Mouse (Mus musculus): ENCODE results near the gene 4930550C14Rik. TPM values are rescaled to one million over a fixed set of nuclear protein-coding genes. Genes with fewer than 3 reads are reported as not detected.

4930550C14Rik gene
- polyA plus RNA-seq, 1 experiment from 2014 or later = 0.58 TPM

DNA sequence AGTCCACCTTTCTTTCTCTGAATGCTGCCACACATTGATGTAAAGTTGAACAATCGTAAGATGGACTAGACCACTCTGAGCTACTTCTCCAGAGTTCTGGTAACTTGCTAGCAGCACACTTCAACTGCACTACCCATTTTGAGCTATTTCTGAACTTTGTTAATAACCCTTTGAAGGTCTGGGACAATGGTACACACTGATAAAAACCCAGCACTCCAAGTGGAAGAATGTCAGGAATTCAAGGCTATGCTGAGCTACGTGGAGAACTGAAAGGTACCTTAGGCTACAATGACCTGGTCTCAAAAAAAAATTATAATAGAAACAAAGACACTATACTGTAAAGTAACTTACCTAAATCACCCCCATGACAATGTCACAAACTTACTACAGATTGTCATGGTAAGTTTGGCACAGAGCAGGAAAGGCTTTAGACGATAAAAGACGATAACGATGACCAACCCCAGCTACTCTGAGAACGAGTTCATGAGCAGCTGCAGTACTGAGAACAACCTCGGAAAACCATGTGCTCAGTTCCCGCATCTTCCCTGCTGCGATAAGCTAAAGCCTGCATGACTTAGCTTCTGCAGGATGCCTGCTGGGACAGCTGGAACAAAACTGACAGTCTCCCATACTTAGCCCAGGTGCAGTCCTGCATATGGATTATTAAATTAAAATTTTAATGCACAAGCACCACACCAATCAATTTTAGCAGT lies 70.8 kb downstream of the 4930550C14Rik start:
- TF ChIP-seq CTCF (IDR thresholded peaks at IDR 0.05; ENCODE audit: low read depth) (no peak), EP300 (optimal IDR thresholded peaks at IDR 0.05) (no peak)
- no peak overlapping the region for H3K4me3 ChIP-seq (ENCODE audit: low read depth, low read length)
- no peaks in the 10 kb centered on the region for H3K9me3 ChIP-seq (ENCODE audit: control insufficient read depth, low read length)
- H3K9ac ChIP-seq (ENCODE audit: low read length) = no peak overlapping the region
- no peaks in the 10 kb centered on the region for H3K27me3 ChIP-seq (ENCODE audit: control insufficient read depth, insufficient read depth, low read length)
- ATAC-seq (ENCODE audit: low FRiP score, low TSS enrichment) (no peak), DNase-seq (ENCODE audit: low spot score) (no peak)
- H3K27ac ChIP-seq (replicated peaks) = no peak overlapping the region
- H3K36me3 ChIP-seq (ENCODE audit: control insufficient read depth, insufficient read depth, low read length) = no peaks in the 10 kb centered on the region
- H3K4me1 ChIP-seq (replicated peaks; ENCODE audit: control insufficient read depth, insufficient read depth) = no peaks in the 10 kb centered on the region
- H3K4me2 ChIP-seq (replicated peaks; ENCODE audit: low read depth) = no peak overlapping the region
- WGBS = 73% methylated on average over 9 of the region's 9 CpGs

Small RNAs within 50 kb of the gene (microRNA-seq; reads per million reads assigned to microRNA genes)
- not detected for gene Mir130c

Other genes starting within 250 kb of the 4930550C14Rik start
- 13.0 and 13.9 TPM in 2 replicates for gene Ddx10, start 154.3 kb upstream of the 4930550C14Rik start, polyA plus RNA-seq (2015; fragmentation: Nextera tagmentation; extraction: Ambion mirVana)
- 5.4 and 6.5 TPM in 2 replicates for gene Exph5, start 100.7 kb upstream of the 4930550C14Rik start, polyA plus RNA-seq (2015; fragmentation: Nextera tagmentation; extraction: Ambion mirVana)
- 17.1 and 18.0 TPM in 2 replicates for gene Kdelc2, start 18.3 kb upstream of the 4930550C14Rik start, polyA plus RNA-seq (2015; fragmentation: Nextera tagmentation; extraction: Ambion mirVana)
- 6.7 and 7.5 TPM in 2 replicates for gene Atm, start 134.4 kb downstream of the 4930550C14Rik start, polyA plus RNA-seq (2015; fragmentation: Nextera tagmentation; extraction: Ambion mirVana)
- gene Npat, start 134.7 kb downstream of the 4930550C14Rik start, polyA plus RNA-seq (2015; fragmentation: Nextera tagmentation; extraction: Ambion mirVana) = 4.9 and 5.1 TPM in 2 replicates
- 113 and 115 TPM in 2 replicates for gene Acat1, start 208.1 kb downstream of the 4930550C14Rik start, polyA plus RNA-seq (2015; fragmentation: Nextera tagmentation; extraction: Ambion mirVana)

Data from stomach, postnatal 0 days (tissue).